Mouse (Mus musculus): ENCODE results near the gene Eif4a1. TPM values are rescaled to one million over a fixed set of nuclear protein-coding genes. Genes with fewer than 3 reads are reported as not detected.
A peak's percentile ranks its signal among the peaks of the same experiment; 100 is the strongest.

Eif4a1 gene
- polyA plus RNA-seq, 1 experiment from 2014 or later = 291 TPM

DNA sequence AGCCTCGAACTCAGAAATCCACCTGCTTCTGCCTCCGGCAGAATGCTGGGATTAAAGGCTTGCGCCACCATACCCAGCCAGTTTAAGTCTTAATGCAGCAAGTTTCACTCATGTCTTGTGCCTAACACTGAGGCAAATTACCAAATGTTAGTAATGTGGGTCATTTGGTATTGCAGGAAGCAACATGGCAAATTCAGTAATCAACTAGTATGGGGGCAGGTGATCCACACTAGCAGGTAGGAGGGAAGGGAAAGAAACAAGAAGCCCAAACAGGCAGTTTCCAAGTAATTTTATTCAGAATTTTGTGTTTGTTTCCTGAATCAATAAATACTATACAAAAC lies 5.6 kb downstream of the Eif4a1 start:
- Histone ChIP-seq H3K36me3 (ENCODE audit: control insufficient read depth, insufficient read depth) (peaks cover 62% of the 10 kb centered on the region), H3K9ac (ENCODE audit: low read depth, low read length) (no peak overlapping the region), H3K27me3 (replicated peaks; ENCODE audit: control insufficient read depth, insufficient read depth, low read length) (no peaks in the 10 kb centered on the region), H3K9me3 (ENCODE audit: control insufficient read depth) (no peaks in the 10 kb centered on the region), H3K27ac (ENCODE audit: low read depth, low read length) (no peak overlapping the region), H3K4me2 (replicated peaks; ENCODE audit: low read depth) (no peak overlapping the region), H3K4me3 (ENCODE audit: low read depth, low read length) (no peak overlapping the region), H3K4me1 (replicated peaks; ENCODE audit: control insufficient read depth, insufficient read depth, low read length) (0 out of 2 replicates have a peak, but pooled peaks cover 8% of the 10 kb centered on the region)
- TF ChIP-seq CTCF (IDR thresholded peaks at IDR 0.05; ENCODE audit: low read depth) = no peak
- 77% methylated on average over 3 of the region's 3 CpGs for whole genome bisulfite sequencing
- ATAC-seq = no peak

- TF ChIP-seq CTCF (IDR thresholded peaks at IDR 0.05; ENCODE audit: low read depth) = no peak
- H3K9me3 ChIP-seq (ENCODE audit: control insufficient read depth) = no peaks in the 10 kb centered on the region
- H3K36me3 ChIP-seq (ENCODE audit: control insufficient read depth, insufficient read depth) = peaks cover 62% of the 10 kb centered on the region
- peak; percentile 12 for ATAC-seq
- H3K4me1 ChIP-seq (replicated peaks; ENCODE audit: control insufficient read depth, insufficient read depth, low read length) = 0 out of 2 replicates have a peak, but pooled peaks cover 8% of the 10 kb centered on the region
- H3K27ac ChIP-seq (ENCODE audit: low read depth, low read length) = peak within 1 kb of the TSS; percentile 41
- H3K4me3 ChIP-seq (ENCODE audit: low read depth, low read length) = no peak within 1 kb of the TSS
- H3K27me3 ChIP-seq (replicated peaks; ENCODE audit: control insufficient read depth, insufficient read depth, low read length) = no peaks in the 10 kb centered on the region
- H3K4me2 ChIP-seq (replicated peaks; ENCODE audit: low read depth) = no peak within 1 kb of the TSS
- H3K9ac ChIP-seq (ENCODE audit: low read depth, low read length) = no peak within 1 kb of the TSS
- WGBS = 21% methylated on average over 7 of the region's 7 CpGs
Observed at GRCm38 (mm10) chr11:69665961-69666664, 6.1 kb downstream of the Eif4a1 start, which contains the start of gene Cd68. Gene Cd68 (minus strand): TSS chr11:69666153.

GRCm38 (mm10) chr11:69665457-69665960 lies 6.7 kb downstream of the Eif4a1 start:
- ATAC-seq = no peak
- 0 out of 2 replicates have a peak, but pooled peaks cover 8% of the 10 kb centered on the region for H3K4me1 ChIP-seq (replicated peaks; ENCODE audit: control insufficient read depth, insufficient read depth, low read length)
- H3K36me3 ChIP-seq (ENCODE audit: control insufficient read depth, insufficient read depth) = peaks cover 62% of the 10 kb centered on the region
- 69% methylated on average over 9 of the region's 9 CpGs for WGBS
- H3K27me3 ChIP-seq (replicated peaks; ENCODE audit: control insufficient read depth, insufficient read depth, low read length) = no peaks in the 10 kb centered on the region
- H3K9ac ChIP-seq (ENCODE audit: low read depth, low read length) = no peak overlapping the region
- H3K9me3 ChIP-seq (ENCODE audit: control insufficient read depth) = no peaks in the 10 kb centered on the region
- TF ChIP-seq CTCF (IDR thresholded peaks at IDR 0.05; ENCODE audit: low read depth) = no peak
- no peak overlapping the region for H3K4me2 ChIP-seq (replicated peaks; ENCODE audit: low read depth)
- H3K4me3 ChIP-seq (ENCODE audit: low read depth, low read length) = no peak overlapping the region
- H3K27ac ChIP-seq (ENCODE audit: low read depth, low read length) = peak overlapping the region; percentile 41

DNA sequence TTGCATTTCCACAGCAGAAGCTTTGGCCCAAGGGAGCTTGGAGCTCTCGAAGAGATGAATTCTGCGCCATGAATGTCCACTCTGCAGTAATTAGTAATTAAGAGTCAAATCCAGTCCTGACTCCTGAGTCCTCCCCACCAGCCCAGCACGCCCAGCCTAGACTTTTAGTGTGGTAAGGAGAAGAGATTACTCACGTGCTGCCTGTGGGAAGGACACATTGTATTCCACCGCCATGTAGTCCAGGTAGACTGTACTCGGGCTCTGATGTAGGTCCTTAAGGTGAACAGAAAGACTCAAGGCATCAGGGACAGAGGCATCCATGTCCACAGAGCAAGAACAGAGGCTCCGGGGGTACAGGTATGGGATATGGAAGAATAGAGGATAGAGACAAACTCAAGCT lies 7.4 kb downstream of the Eif4a1 start:
- no peak for ATAC-seq
- no peak for TF ChIP-seq CTCF (IDR thresholded peaks at IDR 0.05; ENCODE audit: low read depth)
- Histone ChIP-seq H3K4me2 (replicated peaks; ENCODE audit: low read depth) (no peak overlapping the region), H3K4me1 (replicated peaks; ENCODE audit: control insufficient read depth, insufficient read depth, low read length) (0 out of 2 replicates have a peak, but pooled peaks cover 8% of the 10 kb centered on the region), H3K9me3 (ENCODE audit: control insufficient read depth) (no peaks in the 10 kb centered on the region), H3K27me3 (replicated peaks; ENCODE audit: control insufficient read depth, insufficient read depth, low read length) (no peaks in the 10 kb centered on the region), H3K36me3 (ENCODE audit: control insufficient read depth, insufficient read depth) (peaks cover 56% of the 10 kb centered on the region), H3K27ac (ENCODE audit: low read depth, low read length) (peak overlapping the region; percentile 21; the same call in 1 of the 2 replicates), H3K9ac (ENCODE audit: low read depth, low read length) (no peak overlapping the region), H3K4me3 (ENCODE audit: low read depth, low read length) (no peak overlapping the region)
- WGBS = 86% methylated on average over 7 of the region's 7 CpGs

DNA sequence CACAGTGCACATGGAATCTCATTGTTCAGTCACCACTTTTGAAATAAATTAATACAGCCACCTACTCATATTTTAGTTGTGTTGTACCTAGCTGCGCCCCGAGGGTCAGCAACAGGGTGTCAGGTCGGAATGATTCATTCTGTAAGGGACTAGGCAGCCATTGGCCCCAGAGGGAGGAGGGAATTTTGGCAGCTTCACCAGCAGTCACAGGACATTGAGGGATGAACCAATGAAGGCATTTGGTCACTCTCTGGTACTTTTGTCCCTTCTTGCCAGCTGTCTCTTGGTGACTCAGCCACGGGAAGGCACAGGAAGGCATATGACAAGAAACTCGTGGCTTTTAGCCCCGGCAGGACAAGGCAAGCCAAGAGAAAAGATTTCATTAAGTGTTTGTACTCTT lies 8.4 kb downstream of the Eif4a1 start:
- 0 out of 2 replicates have a peak overlapping the region, but pooled peaks have one; percentile 15 for H3K27ac ChIP-seq (ENCODE audit: low read depth, low read length)
- no peak overlapping the region for H3K9ac ChIP-seq (ENCODE audit: low read depth, low read length)
- ATAC-seq = no peak
- no peak for TF ChIP-seq CTCF (IDR thresholded peaks at IDR 0.05; ENCODE audit: low read depth)
- H3K9me3 ChIP-seq (ENCODE audit: control insufficient read depth) = no peaks in the 10 kb centered on the region
- H3K4me1 ChIP-seq (replicated peaks; ENCODE audit: control insufficient read depth, insufficient read depth, low read length) = 0 out of 2 replicates have a peak, but pooled peaks cover 8% of the 10 kb centered on the region
- peaks cover 52% of the 10 kb centered on the region for H3K36me3 ChIP-seq (ENCODE audit: control insufficient read depth, insufficient read depth)
- H3K4me3 ChIP-seq (ENCODE audit: low read depth, low read length) = no peak overlapping the region
- whole genome bisulfite sequencing = 80% methylated on average over 6 of the region's 6 CpGs
- H3K4me2 ChIP-seq (replicated peaks; ENCODE audit: low read depth) = no peak overlapping the region
- no peaks in the 10 kb centered on the region for H3K27me3 ChIP-seq (replicated peaks; ENCODE audit: control insufficient read depth, insufficient read depth, low read length)

DNA sequence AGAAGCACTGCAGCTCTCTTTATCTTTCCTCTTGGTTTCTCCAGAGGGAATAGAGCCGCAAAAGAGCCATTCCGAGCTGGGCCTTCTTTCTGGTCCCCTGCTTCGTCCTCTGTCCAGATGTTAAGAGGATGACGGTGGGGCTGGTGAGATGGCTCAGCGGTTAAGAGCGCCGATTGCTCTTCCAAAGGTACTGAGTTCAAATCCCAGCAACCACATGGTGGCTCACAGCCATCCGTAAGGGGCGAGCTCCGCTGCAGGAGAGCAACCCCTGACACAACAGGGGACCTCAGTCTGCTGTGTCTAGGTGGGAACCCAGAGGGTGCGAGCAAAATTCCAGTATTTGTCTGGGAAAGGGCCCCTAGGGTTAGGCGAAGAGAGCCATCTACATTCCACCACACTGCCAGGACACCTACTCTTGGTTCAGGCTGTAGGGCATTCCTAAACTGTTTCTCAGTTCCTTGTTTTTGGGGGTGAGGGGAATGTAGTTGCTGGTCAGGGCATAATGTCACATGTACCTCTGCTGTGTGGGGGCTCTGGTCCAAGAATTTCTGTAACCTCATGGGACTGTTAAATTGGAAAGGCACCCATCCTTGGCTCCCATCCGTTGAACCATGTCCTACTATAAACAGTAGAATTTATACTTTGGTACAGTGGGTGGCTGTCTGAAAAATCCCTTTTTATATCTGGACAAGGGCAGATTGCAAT lies 9.1 kb downstream of the Eif4a1 start:
- peak overlapping the region; percentile 64 for H3K4me2 ChIP-seq (replicated peaks; ENCODE audit: low read depth)
- H3K36me3 ChIP-seq (ENCODE audit: control insufficient read depth, insufficient read depth) = peaks cover 52% of the 10 kb centered on the region
- peak overlapping the region; percentile 63 for H3K9ac ChIP-seq (ENCODE audit: low read depth, low read length)
- peak overlapping the region; percentile 50 for H3K4me3 ChIP-seq (ENCODE audit: low read depth, low read length)
- ATAC-seq = no peak
- no peaks in the 10 kb centered on the region for H3K9me3 ChIP-seq (ENCODE audit: control insufficient read depth)
- 63% methylated on average over 13 of the region's 13 CpGs for WGBS
- no peak for TF ChIP-seq CTCF (IDR thresholded peaks at IDR 0.05; ENCODE audit: low read depth)
- peak overlapping the region; percentile 93 for H3K27ac ChIP-seq (ENCODE audit: low read depth, low read length)
- H3K4me1 ChIP-seq (replicated peaks; ENCODE audit: control insufficient read depth, insufficient read depth, low read length) = 0 out of 2 replicates have a peak, but pooled peaks cover 8% of the 10 kb centered on the region
- no peaks in the 10 kb centered on the region for H3K27me3 ChIP-seq (replicated peaks; ENCODE audit: control insufficient read depth, insufficient read depth, low read length)
